Mouse (Mus musculus) spleen, adult 2 months (tissue): ENCODE data around the gene Mmp23. TPM values are rescaled to one million over a fixed set of nuclear protein-coding genes. Genes with fewer than 3 reads are reported as not detected.

ENCODE experiments used
- DNase-seq, 2 experiments: peaks; one replicate each; pipeline versions ENCODE4 v3.0.0 to v3.0.0-alpha.2; 2012 to 2021; ENCODE audit warnings: low spot score in 2 of 2, low read depth in 1 of 2
- H3K27ac ChIP-seq: fragments of 200-500 bp; 2 replicates; pipeline ENCODE4 v1.5.1; 2012; ENCODE audit warnings: low read length, inconsistent platforms; ENCODE audit not compliant: insufficient read depth
- H3K27me3 ChIP-seq: fragments of 200-500 bp; 2 replicates; pipeline ENCODE4 v1.6.1; 2012; ENCODE audit warnings: mild to moderate bottlenecking, moderate library complexity, low read length, inconsistent platforms; ENCODE audit not compliant: control insufficient read depth, insufficient read depth
- H3K36me3 ChIP-seq: fragments of 200-500 bp; 2 replicates; pipeline ENCODE4 v1.6.1; 2012; ENCODE audit warnings: mild to moderate bottlenecking, low read length, inconsistent platforms; ENCODE audit not compliant: control insufficient read depth, insufficient read depth
- H3K4me1 ChIP-seq: fragments of 200-500 bp; 2 replicates; pipeline ENCODE4 v1.6.1; 2011; ENCODE audit warnings: inconsistent platforms; ENCODE audit not compliant: control insufficient read depth, insufficient read depth, insufficient read length
- H3K4me3 ChIP-seq: fragments of 200-500 bp; 2 replicates; pipeline ENCODE4 v1.5.1; 2011; ENCODE audit warnings: mild to moderate bottlenecking, inconsistent platforms; ENCODE audit not compliant: insufficient read depth, insufficient read length; ENCODE audit errors: extremely low read depth
- CTCF ChIP-seq: fragments of 200-500 bp; IDR thresholded peaks from 2 replicates; pipeline ENCODE4 v1.5.1; 2011; ENCODE audit warnings: mild to moderate bottlenecking, inconsistent platforms; ENCODE audit not compliant: insufficient read depth, insufficient read length, insufficient replicate concordance; ENCODE audit errors: extremely low read depth
- POLR2A ChIP-seq: fragments of 200-500 bp; IDR thresholded peaks from 2 replicates; pipeline ENCODE4 v1.6.1; 2011; ENCODE audit warnings: low read depth, low read length, inconsistent platforms
- WGBS: fragments of 180-500 bp; shearing (Covaris S2); methylation state at CpG from one replicate; pipeline ENCODE4 v1.1.7; 2018; 5-methylcytosine and 5-hydroxymethylcytosine counted together
- polyA plus RNA-seq: library from polyadenylated mRNA; depleted of rRNA; stranded (reverse); fragments of >200 nt; gene quantifications from 2 replicates; pipeline ENCODE4 v1.2.3, GENCODE M21; 2012

The Mmp23 gene
- polyA plus RNA-seq, 1 experiment = 57.2 TPM

- no peak for DNase-seq
- Histone ChIP-seq H3K27me3 (no peaks in the 10 kb centered on the region), H3K4me1 (peaks cover 3% of the 10 kb centered on the region; the same call in 1 of the 2 replicates), H3K4me3 (peak overlapping the region; percentile 84), H3K36me3 (no peaks in the 10 kb centered on the region), H3K27ac (no peak overlapping the region)
- no peak for TF ChIP-seq POLR2A
- no peak for TF ChIP-seq CTCF
- 1% methylated on average over 8 of the region's 8 CpGs for WGBS
Measured at GRCm38 (mm10) chr4:155669598-155670075, 16.5 kb upstream of the Mmp23 start.

- Histone ChIP-seq H3K27ac (peak within 1 kb of the TSS; percentile 85), H3K36me3 (no peaks in the 10 kb centered on the region), H3K4me3 (peak within 1 kb of the TSS; percentile 84), H3K27me3 (no peaks in the 10 kb centered on the region), H3K4me1 (peaks cover 3% of the 10 kb centered on the region; the same call in 1 of the 2 replicates)
- DNase-seq = peak; percentile 93 to 95
- under 1% methylated on average over 73 of the region's 73 CpGs for whole genome bisulfite sequencing
- no peak for TF ChIP-seq CTCF
- TF ChIP-seq POLR2A = no peak
Measured at GRCm38 (mm10) chr4:155668689-155669597, 15.8 kb upstream of the Mmp23 start, which contains the start of gene Mib2. Gene Mib2 (minus strand): TSS chr4:155669198.

DNA sequence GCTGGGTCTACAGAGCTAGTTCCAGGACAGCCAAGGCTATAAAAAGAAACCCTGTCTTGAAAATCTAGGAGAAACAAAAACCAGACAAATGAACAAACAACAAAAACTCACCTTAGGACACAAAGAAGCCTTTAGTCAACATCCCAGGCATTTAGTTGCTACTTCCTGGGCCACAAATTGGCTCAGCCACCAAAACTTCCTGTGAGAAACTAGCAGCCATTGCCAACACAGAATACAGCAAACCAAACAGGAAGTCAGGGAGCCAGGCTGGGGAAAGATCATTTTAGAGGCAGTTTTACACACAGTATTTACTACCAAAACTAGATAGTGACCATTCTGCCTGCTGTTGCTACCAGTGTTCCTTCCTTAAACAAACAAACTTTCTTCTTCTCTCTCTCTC is 13.7 kb upstream of the Mmp23 start:
- DNase-seq = no peak
- H3K27ac ChIP-seq = no peak overlapping the region

GRCm38 (mm10) chr4:155660641-155661040 is 7.5 kb upstream of the Mmp23 start:
- no peaks in the 10 kb centered on the region for H3K4me1 ChIP-seq
- no peak overlapping the region for H3K27ac ChIP-seq
- no peaks in the 10 kb centered on the region for H3K27me3 ChIP-seq
- peaks cover 2% of the 10 kb centered on the region; the same call in 1 of the 2 replicates for H3K36me3 ChIP-seq
- TF ChIP-seq POLR2A (no peak), CTCF (no peak)
- H3K4me3 ChIP-seq = no peak overlapping the region
- 82% methylated on average over 12 of the region's 12 CpGs for WGBS
- DNase-seq = no peak

More for the DNA sequence above, 13.7 kb upstream of the Mmp23 start:
- H3K4me1 ChIP-seq = peaks cover 3% of the 10 kb centered on the region; the same call in 1 of the 2 replicates
- TF ChIP-seq CTCF (no peak), POLR2A (no peak)
- H3K27me3 ChIP-seq = no peaks in the 10 kb centered on the region
- no peak overlapping the region for H3K4me3 ChIP-seq
- peaks cover 2% of the 10 kb centered on the region; the same call in 1 of the 2 replicates for H3K36me3 ChIP-seq

GRCm38 (mm10) chr4:155658961-155659360 is 5.8 kb upstream of the Mmp23 start:
- no peak overlapping the region for H3K27ac ChIP-seq
- H3K4me3 ChIP-seq = no peak overlapping the region
- DNase-seq = no peak
- peaks cover 2% of the 10 kb centered on the region; the same call in 1 of the 2 replicates for H3K36me3 ChIP-seq
- 93% methylated on average over 10 of the region's 10 CpGs for WGBS
- H3K27me3 ChIP-seq = peaks cover 3% of the 10 kb centered on the region; the same call in 1 of the 2 replicates
- TF ChIP-seq CTCF (no peak), POLR2A (no peak)
- peaks cover 8% of the 10 kb centered on the region; the same call in 1 of the 2 replicates for H3K4me1 ChIP-seq

- H3K27me3 ChIP-seq = peaks cover 12% of the 10 kb centered on the region; the same call in 1 of the 2 replicates
- H3K36me3 ChIP-seq = no peaks in the 10 kb centered on the region
- DNase-seq = no peak
- H3K4me1 ChIP-seq = peaks cover 14% of the 10 kb centered on the region; the same call in 1 of the 2 replicates
- no peak overlapping the region for H3K27ac ChIP-seq
- no peak overlapping the region for H3K4me3 ChIP-seq
- WGBS = 91% methylated on average over 13 of the region's 13 CpGs
- TF ChIP-seq POLR2A = no peak
- TF ChIP-seq CTCF = no peak
Measured at GRCm38 (mm10) chr4:155656214-155656751, 3.1 kb upstream of the Mmp23 start.
